Mouse (Mus musculus) testis, adult 2 months (tissue): Measurements from ENCODE around the gene Gas6. TPM values are rescaled to one million over a fixed set of nuclear protein-coding genes. Genes with fewer than 3 reads are reported as not detected.

ENCODE experiments used
- H3K27ac ChIP-seq: fragments of 200-500 bp; 2 replicates; pipeline ENCODE4 v1.5.1; 2012; ENCODE audit warnings: low read depth, low read length; ENCODE audit not compliant: control insufficient read depth, insufficient read depth
- H3K27me3 ChIP-seq: fragments of 200-500 bp; 2 replicates; pipeline ENCODE4 v1.6.1; 2012; ENCODE audit warnings: mild to moderate bottlenecking, low read length, moderate library complexity; ENCODE audit not compliant: control insufficient read depth, insufficient read depth
- H3K36me3 ChIP-seq: fragments of 200-500 bp; 2 replicates; pipeline ENCODE4 v1.6.1; 2012; ENCODE audit warnings: mild to moderate bottlenecking, low read length; ENCODE audit not compliant: control insufficient read depth, insufficient read depth
- H3K4me1 ChIP-seq: fragments of 200-500 bp; 2 replicates; pipeline ENCODE4 v1.6.1; 2012; ENCODE audit warnings: low read length; ENCODE audit not compliant: control insufficient read depth, insufficient read depth
- H3K4me3 ChIP-seq: fragments of 200-500 bp; 2 replicates; pipeline ENCODE4 v1.5.1; 2012; ENCODE audit warnings: low read depth, mild to moderate bottlenecking, low read length, moderate library complexity, mixed read lengths; ENCODE audit not compliant: control insufficient read depth
- CTCF ChIP-seq: fragments of 200-500 bp; IDR thresholded peaks from 2 replicates; pipeline ENCODE4 v1.5.1; 2012; ENCODE audit warnings: low read depth, mild to moderate bottlenecking, inconsistent platforms, low read length, moderate library complexity; ENCODE audit not compliant: control insufficient read depth, insufficient read depth, insufficient replicate concordance
- POLR2A ChIP-seq: fragments of 200-500 bp; IDR thresholded peaks from 2 replicates; pipeline ENCODE4 v1.6.1; 2012; ENCODE audit warnings: low read depth, mild to moderate bottlenecking, inconsistent platforms, low read length, moderate library complexity; ENCODE audit not compliant: control insufficient read depth
- polyA plus RNA-seq: library from polyadenylated mRNA; depleted of rRNA; stranded (reverse); fragments of >200 nt; gene quantifications from 2 replicates; pipeline ENCODE4 v1.2.3, GENCODE M21; 2012

Gene Gas6
- polyA plus RNA-seq, 1 experiment: 57.8 TPM

DNA sequence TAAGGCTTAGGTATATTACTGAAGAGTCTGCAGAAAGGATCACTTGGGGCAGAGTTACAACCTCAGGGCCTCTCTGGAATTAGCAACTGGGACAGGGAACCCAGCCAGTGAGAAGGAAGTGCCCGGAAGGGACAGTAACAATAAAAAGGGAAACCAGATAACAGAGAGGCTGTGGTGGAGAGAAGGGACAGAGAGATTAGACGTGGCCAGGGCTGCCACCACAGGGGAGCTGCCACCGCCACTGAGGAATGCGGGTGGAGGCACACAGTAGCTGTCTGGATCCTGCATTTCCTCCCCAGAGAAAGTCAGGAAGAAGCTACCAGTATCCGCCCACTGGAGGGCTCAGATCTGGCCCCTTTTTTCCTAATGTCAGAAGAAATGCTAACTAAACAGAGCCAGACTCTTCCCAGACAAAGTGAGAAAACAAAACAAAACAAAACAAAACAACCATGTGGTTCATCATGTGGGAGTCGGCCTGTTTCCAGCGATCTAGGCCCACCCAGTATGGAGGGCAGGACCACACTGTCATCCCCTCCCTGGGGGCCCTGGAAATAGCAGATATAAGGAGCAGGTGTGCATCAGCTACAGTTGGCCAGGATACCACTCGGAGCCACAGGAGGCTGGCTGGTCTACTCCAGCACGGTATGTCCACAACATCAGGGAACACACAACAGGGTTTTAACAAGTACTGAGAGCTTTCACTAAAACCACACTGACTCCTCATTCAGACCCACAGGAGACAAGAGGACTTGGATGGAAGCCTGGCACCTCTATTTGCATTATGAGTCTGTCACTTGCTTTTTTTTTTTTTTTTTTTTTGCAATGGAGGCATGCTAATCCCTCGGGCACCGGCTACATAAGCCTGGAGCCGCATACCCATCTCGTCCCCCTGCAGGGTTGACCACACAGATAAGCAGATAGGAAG, 4.0 kb downstream of the Gas6 start:
- Histone ChIP-seq H3K4me3 (no peak overlapping the region), H3K4me1 (peaks cover 15% of the 10 kb centered on the region), H3K27me3 (no peaks in the 10 kb centered on the region), H3K27ac (no peak overlapping the region), H3K36me3 (no peaks in the 10 kb centered on the region)
- no peak for TF ChIP-seq POLR2A
- TF ChIP-seq CTCF: no peak

DNA sequence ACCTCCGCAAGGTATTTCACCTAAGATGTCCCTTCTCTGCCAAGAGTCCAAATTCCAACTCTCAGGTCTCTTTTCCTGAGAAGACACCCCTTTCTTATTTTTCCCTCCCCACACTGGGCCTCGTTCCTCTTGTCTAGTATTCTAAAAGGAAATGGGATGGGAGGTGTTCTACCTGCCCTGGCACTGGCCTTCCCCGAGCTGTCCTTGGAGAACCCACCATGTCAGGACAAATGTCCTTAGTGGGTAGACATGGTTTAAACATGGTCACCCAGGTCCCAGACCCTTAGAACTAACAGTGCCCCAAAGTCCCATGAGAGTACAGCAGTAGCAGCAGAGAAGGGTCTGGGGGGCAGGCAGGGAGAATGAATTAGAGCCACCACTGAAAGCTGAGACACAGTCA, 4.9 kb downstream of the Gas6 start:
- TF ChIP-seq POLR2A (no peak), CTCF (no peak)
- Histone ChIP-seq H3K4me3 (no peak overlapping the region), H3K36me3 (no peaks in the 10 kb centered on the region), H3K27me3 (no peaks in the 10 kb centered on the region), H3K4me1 (peaks cover 11% of the 10 kb centered on the region), H3K27ac (no peak overlapping the region)

DNA sequence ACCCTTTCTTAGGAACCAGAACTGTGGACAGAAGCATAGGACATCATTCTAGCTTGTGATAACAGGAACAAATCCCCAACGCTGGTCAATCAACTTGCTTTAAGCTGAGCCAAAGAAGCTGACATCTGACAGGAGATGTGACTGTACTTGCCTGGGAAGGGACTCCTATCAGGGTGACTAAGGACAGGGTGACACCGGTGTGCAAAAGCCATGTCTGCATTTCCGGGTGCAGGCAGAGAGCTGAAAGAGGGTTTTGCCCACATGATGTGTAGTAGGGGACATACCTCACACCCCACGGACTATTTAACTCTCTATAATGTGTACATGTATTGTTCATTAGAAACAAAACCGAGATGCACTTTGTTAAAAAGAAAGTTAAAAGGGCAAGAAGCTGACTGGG, 11.1 kb downstream of the Gas6 start:
- TF ChIP-seq CTCF (no peak), POLR2A (no peak)
- Histone ChIP-seq H3K27me3 (no peaks in the 10 kb centered on the region), H3K4me1 (no peaks in the 10 kb centered on the region; the same call in 1 of the 2 replicates), H3K4me3 (no peak overlapping the region), H3K36me3 (no peaks in the 10 kb centered on the region), H3K27ac (no peak overlapping the region)

GRCm38 (mm10) chr8:13482101-13482801, 12.0 kb downstream of the Gas6 start:
- Histone ChIP-seq H3K27ac (no peak overlapping the region), H3K36me3 (no peaks in the 10 kb centered on the region)
- TF ChIP-seq POLR2A: no peak
- no peak for TF ChIP-seq CTCF

DNA sequence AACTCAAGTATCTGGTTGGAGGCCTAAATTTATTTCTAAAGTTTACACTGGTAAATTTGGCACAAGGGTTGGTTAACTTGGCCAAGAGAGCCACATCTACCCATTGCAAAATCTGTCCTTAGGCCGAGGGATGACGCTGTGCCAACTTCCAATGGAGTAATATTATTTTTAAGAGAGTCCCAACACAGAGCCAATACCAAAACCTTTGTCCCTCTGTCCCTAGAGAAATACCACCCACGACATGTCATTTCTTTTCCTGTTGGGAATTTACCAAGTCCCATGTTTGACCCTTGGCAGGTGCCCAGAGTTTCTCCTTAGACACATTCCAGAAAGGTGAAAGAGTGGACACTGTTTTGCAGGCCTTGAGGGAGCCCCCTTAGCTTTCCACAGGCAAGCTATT, 12.7 kb downstream of the Gas6 start:
- Histone ChIP-seq H3K36me3 (no peaks in the 10 kb centered on the region), H3K27me3 (no peaks in the 10 kb centered on the region), H3K4me3 (no peak overlapping the region), H3K27ac (no peak overlapping the region), H3K4me1 (no peaks in the 10 kb centered on the region; the same call in 1 of the 2 replicates)
- TF ChIP-seq CTCF (no peak), POLR2A (no peak)

More at GRCm38 (mm10) chr8:13482101-13482801, 12.0 kb downstream of the Gas6 start:
- H3K27me3 ChIP-seq: no peaks in the 10 kb centered on the region
- H3K4me1 ChIP-seq: no peaks in the 10 kb centered on the region; the same call in 1 of the 2 replicates
- H3K4me3 ChIP-seq: no peak overlapping the region

GRCm38 (mm10) chr8:13481089-13481554, 13.2 kb downstream of the Gas6 start:
- TF ChIP-seq POLR2A (no peak), CTCF (no peak)
- no peaks in the 10 kb centered on the region for H3K27me3 ChIP-seq
- no peak overlapping the region for H3K27ac ChIP-seq
- no peaks in the 10 kb centered on the region; the same call in 1 of the 2 replicates for H3K4me1 ChIP-seq
- no peak overlapping the region for H3K4me3 ChIP-seq
- no peaks in the 10 kb centered on the region for H3K36me3 ChIP-seq

GRCm38 (mm10) chr8:13475892-13476291, 18.4 kb downstream of the Gas6 start:
- Histone ChIP-seq H3K36me3 (no peaks in the 10 kb centered on the region), H3K4me1 (no peaks in the 10 kb centered on the region; the same call in 1 of the 2 replicates), H3K27ac (no peak overlapping the region), H3K4me3 (no peak overlapping the region), H3K27me3 (no peaks in the 10 kb centered on the region)
- TF ChIP-seq POLR2A (no peak), CTCF (peak; percentile 17; the same call in 1 of the 2 replicates)
